Mouse (Mus musculus) kidney, adult 2 months (tissue): Measurements from ENCODE around the gene Hmga1.

Source experiments
- CTCF ChIP-seq: fragments of 200-500 bp; conservative IDR thresholded peaks from 2 replicates; pipeline ENCODE4 v1.5.1; 2011; ENCODE audit warnings: low read depth, mild to moderate bottlenecking, control low read depth, low read length, moderate library complexity, mixed read lengths; ENCODE audit not compliant: insufficient read depth, insufficient read length
- POLR2A ChIP-seq: fragments of 200-500 bp; IDR thresholded peaks from one replicate; pipeline ENCODE4 v1.6.1; 2011; ENCODE audit warnings: low read depth, low read length, control low read depth

- TF ChIP-seq POLR2A (no peak), CTCF (no peak)
Observed at GRCm38 (mm10) chr17:27576056-27576455, 19.8 kb downstream of the Hmga1 start.
